Mouse (Mus musculus) lung, postnatal 36 days (tissue): Measurements from ENCODE around the gene Adh6a.
"Not testable (repeated sequence)": the region's sequence is repeated elsewhere in the genome, so short reads cannot be mapped to it uniquely, and the experiment has no call there.

Experiments
- DNase-seq: peaks from one replicate; pipeline ENCODE4 v3.0.0; 2022; ENCODE audit warnings: mixed read lengths

The Adh6a gene

DNA sequence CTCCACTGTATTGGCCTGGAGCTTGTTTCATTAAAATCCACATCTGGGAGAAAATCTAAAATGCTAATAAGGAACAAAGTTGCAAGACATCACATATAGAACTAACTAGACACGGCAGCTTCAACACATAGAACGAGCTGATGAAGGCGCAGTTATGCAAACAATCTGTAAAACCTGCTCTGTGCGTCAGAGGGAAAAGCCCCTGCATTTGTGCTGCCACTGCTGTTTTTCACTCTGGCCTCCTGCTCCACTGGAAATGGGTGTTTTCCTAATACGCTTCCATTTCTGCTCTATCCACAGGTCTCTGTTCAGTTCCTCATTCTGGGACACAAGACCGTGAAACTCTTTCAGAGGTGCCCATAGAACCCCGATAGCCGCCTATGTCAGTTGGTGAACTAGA, 20.8 kb downstream of the Adh6a start:
- no peak for DNase-seq

DNA sequence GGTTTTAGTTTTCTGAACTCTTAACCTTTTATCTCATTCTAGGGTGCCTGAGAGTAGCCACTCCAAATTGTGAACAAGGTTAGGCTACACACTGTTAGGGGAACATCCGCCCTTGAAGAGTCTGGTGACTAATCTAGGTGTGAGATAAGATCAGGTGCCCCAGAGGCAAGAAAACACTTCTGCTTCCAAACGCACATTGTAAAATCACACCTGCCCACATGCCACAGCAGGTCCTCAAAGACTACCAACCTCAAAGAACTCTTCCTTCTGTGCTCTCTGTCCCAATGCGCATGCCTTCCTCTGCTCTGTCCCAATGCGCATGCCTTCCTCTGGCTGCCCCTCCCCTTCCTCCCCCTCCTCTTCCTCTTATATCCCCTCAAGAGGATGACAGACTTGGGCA, 21.2 kb downstream of the Adh6a start:
- peak; percentile 10 for DNase-seq

DNA sequence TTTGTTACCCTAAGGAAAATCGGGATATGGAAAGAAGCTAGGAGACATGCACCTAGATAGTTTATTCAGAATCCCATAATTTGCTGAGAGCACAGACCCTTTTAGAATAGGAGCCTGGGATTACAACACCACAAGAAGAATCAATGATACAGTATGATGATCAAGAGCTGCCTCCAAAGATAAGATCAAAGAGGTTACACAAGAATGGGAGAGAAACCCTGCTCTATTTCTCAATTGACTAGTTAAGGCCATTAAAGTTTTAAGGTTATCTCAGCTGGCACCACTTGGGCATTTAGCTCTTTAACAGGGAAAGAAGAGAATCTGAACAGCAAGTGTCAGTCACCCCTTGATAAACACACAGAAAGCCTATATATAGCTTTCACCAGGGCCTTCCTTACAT, 22.5 kb downstream of the Adh6a start:
- no peak for DNase-seq

DNA sequence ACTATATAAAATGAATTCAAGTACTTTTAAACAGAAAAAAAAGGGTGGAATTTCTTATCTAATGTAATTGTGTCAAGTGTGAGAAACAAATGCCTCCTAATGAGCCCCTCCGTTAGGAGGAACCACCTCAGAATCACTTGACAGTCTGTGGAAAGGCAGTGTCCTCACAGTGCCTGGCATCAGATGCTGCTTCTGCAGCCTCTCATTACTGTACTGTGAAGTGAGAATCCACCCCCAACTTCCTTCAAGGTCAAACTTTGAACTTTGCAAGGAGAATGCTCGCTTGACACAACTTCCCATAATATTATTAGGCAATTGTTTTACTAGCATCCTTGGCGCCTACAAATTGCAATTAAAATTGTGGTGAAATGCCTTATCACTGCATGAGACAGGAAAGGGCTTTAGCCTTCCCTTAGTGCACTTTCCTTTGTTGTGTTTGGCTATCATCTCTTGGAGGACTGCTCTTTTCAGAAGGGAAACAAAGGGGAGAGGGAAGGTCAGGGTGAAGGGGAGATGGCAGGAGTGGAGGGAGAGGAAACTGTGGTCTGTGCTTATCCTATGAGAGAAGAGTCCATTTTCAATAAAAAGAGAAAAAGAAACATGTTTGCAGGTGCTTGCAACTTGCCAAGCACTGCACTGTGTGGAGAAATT, 23.1 kb downstream of the Adh6a start:
- no peak for DNase-seq

DNA sequence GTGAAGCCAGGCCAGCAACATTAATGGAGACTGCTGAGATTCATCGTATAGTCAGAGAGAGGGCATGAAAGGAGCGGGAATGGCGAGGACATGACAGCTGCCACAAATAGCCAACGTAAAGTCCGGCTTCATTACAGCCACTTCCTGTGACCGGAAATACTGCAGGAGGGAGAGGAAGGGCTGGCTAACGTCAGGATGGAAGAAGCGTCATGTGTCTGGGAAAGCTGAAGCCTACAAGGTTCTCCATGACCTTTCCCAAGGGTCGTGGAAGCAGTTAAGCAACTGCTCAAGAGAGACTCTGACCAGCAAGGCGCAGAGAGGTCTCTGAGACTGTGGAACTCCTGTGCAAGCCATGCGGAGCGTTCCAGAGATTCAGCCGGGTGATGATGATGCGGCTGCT, 28.4 kb downstream of the Adh6a start, which contains the start of gene Adh6b:
Gene Adh6b (plus strand): TSS at position 305 of the 400 bp plus-strand sequence.
- no peak for DNase-seq

DNA sequence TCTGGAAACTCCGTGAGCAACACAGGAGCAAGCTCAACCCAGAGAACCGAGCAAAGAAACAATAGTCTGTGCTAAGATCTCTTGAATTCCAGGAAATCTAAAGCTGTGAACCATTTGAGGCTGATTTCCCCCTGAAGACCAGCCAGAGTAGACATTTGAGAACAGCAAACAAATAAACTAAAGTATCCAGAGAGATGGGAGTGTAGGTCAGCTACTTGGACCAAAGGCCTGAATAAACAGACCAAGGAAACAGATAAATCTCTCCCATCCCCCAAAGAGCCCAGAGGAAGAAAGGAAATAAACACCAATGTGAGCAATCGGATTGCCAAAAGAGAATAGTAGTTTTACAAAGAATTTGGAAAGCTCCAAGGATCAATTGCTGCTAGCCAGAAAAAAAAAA, 34.0 kb downstream of the Adh6a start:
- no peak for DNase-seq

DNA sequence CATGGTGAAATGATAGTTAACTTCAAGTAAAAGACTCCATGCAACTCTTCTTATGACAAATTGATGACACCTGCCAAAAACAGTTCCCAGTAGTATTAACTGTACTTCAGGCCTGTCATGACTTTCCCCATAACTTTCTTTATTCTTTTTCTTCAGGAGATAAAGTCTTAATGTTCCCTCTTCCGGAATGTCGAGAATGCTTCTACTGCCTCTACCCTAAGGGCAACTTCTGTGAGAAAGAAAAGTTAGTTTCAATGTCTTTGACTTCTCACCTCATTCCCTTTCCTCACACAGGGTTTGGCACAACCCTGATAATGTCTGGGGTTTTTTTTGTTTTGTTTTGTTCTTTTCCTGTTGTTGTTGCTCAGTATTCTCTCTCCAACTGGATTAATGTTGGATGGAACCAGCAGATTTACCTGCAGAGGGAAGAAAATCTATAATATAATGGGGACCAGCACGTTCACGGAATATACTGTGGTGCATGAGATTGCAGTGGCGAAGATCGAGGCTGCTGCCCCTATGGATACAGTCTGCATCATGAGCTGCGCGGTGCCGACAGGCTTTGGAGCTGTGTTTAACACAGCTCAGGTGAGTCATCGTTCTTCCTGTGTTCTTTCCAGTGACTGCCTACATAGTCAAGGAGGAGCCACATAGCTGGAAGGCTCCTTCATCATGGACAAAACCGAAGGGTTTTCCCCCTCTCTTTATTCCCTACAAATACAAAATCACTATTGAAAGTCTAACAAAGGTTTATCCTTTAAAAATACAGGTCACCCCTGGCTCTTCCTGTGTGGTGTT, 39.1 kb downstream of the Adh6a start:
- no peak for DNase-seq

DNA sequence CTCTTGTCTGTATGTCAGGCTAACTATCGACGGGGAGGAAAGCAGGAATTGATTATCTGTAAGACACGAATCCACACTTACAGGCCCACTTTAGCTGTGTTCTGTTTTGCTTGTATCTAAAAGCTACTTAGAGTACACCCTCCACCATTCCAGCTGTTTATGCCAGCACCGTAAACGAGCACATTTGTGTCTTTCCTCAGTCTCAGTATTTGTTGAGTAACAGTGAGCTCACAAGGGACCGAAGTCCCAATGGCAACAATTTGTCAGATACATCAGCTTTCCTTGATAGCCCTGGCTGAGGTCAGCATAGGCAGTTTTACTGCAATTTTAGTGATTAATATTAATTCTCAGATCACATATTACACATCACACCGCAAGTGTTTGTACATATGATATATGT, 45.8 kb downstream of the Adh6a start:
- DNase-seq = no peak

DNA sequence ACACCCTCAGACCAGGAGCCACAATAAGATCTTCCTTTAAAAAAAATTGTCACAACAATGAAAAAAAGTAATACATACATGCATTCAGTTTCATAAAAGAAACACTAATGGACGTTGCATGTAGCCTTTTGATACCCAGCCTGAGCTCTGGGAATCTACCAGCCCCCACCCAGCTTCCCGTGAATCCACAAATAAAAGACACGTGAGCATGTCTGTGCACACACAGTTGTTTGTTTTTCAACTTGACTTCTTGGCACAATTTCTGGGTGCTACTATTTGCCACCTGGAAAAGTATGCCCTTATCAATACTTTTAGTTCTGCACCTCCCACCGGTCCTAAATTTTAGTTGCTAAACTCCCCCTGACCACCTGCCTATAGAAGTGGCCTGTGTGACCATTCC, 47.6 kb downstream of the Adh6a start:
- no peak for DNase-seq

DNA sequence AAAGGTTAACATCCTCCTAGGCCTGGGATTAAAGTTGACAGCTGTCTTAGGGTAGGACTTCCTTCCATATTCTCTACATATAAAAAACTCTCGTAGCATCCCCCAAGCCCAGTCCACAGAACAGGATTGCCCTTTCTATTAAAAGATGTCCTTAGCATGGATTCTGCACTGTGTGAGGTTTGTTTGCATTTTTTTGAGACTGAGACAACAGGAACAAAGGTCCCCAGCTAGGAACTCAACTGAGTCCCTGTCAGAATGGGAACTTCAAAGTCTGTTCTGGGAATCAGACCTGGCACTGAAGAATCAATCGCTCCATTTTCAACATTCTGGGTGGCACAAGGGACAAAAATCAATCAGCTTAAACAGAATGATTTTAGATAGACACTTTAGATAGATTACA, 49.8 kb downstream of the Adh6a start:
- no peak for DNase-seq

DNA sequence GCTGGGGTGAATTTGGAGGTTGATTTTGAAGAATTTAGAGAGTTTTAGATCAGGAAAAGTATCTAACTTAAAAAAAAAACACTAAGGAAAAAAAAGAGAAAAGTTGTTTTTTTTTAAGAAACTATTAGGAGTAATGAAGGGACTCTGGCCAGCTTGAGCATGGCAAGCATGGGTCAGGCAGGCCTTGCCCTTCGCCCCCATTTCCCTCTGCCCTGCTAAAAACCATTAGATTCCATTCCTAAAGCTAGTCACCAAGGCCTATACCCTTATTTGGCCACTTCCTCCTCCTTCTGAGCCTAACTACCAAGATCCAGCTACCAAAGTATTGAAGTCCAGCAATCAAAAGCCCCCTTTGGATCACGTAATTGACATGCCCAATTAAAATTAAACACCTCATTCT, 53.1 kb downstream of the Adh6a start:
- no peak for DNase-seq

DNA sequence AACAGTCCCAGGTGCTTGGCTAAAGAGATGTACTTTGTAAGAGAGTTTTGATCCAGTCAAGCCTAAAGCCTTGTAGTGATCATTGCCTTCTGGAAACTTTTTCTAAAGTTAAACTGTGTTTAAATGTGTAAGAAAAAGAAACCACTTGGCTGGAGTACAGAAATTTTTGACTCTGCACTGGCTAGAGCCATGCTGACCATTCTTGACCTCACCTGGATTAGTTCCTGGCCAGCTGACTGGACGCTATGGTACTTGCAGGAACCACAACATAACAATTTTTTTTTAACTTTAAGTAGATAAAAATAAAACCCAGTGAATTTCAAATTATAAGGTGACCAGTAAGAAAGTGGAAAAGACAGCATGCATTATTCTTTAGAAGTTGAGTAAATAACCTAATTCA, 56.5 kb downstream of the Adh6a start:
- DNase-seq = no peak

DNA sequence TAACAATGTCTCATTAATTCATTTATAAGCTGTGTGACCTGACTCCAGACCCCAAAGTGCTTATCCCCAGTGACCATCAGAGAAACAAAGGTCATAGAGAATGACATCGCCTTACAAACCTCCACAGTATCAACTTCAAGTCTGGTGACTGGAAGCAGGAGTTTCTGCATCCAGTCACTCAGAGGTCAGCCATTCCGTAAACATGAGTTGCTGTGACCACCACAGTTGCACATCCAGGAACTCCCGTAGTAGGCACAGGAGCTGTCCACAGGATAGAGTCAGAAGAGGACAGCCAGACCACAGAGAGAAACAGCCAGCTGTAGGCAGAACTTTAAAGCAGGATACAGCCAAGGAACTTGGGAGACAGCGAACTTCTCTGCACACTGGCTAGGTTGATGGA, 57.2 kb downstream of the Adh6a start:
- not testable (repeated sequence) for DNase-seq

DNA sequence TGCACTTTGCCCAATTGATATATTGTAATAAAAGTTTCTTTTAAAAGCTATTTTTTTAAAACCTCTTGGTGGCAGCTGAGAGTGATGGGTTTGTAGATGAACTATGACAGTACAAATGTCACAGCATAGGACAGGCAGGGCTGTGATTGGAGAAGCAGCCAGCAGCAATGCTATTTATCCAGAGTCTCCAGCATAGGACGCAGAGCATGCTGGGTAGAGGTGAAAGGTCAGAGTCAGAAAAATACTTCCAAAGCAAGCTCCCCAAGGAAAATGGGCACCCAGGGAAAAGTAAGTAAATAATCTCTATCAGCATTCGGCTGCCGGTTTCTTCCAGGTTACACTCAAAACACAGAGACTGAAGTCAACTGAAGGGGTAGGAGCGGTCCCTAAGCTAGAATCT, 60.8 kb downstream of the Adh6a start:
- no peak for DNase-seq

DNA sequence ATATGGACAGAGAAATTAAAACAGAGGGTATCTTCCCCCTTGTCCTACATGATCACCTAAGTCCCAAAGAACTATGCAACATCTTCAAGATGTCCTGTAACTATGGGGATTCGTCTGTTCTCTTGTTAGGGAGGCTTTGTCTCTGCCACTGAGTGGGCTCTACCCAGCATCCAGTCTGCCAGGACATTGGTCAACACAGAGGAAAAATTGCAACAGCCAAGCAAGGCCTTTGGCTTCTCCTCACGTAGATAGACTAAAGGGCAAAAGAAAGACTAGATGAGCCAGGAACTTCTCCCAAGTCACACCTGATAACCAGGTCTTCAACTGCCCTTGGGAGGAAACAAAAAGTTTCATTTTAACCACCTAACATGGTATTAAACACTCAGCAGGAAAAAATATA, 62.1 kb downstream of the Adh6a start:
- no peak for DNase-seq
